Mouse (Mus musculus) ovary, postnatal 14 days (tissue): Measurements from ENCODE around the gene Pard3.

Source experiments
- DNase-seq: peaks from one replicate; pipeline ENCODE4 v3.0.0; 2022; ENCODE audit warnings: low spot score

Gene Pard3

DNA sequence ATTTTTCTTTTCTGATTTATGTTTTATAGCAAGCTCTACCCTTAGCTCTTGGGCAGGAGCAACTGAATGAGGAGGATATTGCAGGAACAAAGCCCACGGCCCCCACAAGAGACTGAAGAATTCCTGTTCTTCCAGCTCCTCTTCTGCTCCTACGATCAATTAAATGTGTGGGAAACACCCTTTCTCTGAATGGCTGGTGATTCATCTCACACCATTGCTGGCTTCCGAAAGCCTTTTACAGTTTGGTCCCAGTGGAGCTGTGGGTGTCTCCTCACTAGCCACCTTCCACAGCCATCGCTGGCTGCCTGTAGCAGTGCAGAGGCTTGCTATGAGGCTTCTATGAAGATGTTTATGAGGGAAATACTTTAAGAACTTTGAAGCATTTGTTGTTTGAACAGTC, 550.5 kb downstream of the Pard3 start:
- no peak for DNase-seq

GRCm38 (mm10) chr8:127616681-127617080, 553.0 kb downstream of the Pard3 start:
- no peak for DNase-seq

GRCm38 (mm10) chr8:127622137-127622536, 558.4 kb downstream of the Pard3 start:
- DNase-seq = no peak

DNA sequence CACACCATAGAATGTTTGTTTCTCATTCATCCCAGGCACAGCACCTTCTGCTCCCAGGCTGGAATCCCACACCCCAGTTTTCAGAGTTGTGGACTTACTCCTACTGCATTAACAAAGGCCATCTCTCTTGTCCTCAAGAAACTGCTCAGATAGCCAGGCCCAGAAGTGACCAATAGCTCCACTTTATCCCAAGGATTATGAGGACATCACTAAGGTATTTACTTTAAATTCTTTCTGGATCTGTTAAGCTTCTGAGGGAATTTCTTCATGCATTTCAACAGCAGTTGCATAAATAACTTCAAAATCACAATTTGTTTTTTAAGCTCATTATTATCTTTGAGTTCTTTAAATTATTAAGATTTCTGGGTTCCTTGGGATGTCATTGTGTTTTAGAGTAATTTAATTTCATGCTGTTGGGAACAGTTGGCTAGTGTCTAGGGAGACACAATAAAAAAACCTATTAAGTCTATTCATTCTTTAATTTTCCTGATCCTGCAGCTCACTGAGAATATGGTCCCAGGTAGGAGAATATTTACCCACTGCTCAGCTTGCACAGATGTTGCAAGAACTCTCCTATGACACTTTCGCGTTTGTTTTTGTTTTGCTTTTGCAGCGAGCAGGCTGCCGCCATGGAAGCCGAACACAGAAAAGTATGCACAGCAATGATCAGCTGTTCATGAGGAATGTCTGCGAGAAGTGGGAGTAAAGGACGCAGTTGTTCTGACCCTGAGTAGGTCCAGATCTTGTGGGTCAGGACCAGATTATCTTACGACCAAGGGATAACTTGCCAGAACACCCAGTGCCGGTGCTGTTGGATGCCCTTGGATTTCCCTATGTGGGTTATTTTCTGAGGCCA, 574.8 kb downstream of the Pard3 start:
- DNase-seq = no peak

DNA sequence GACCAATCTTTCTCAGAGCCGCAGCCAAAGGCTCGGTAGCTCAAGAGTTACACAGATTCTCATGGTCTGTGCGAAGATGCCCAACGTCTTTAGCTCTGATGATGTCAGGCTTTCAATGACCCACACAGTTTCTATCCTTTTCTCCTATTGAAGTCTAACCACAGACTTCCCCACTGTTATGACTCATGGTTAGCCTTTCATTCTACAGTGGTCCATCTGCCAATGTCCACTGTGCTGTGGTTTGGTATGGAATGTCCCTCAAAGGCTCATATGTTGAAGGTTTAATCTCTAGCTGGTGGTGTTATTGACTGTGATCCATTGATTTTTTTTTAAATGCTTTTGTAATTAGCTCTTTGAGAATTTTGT, 575.4 kb downstream of the Pard3 start:
- DNase-seq = no peak

DNA sequence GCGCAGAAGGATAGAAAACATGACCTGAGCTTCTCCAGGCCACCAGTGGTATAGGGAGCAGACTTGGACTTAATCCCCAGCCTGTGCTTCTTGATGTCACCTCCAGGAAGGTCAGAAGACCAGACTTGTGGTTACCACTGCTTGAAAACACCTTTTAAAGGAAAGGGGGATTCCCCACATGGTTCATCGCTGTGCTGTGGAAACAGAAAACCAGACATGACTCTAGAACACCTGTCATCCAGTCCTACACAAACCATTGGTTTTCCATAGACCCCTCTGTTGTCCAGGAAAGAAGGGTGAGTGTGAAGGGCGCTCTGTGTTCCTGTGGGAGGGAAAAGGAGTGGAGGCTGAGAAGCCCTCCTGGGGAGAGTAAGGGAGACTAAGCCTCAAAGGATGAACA, 591.9 kb downstream of the Pard3 start:
- no peak for DNase-seq
